Mouse (Mus musculus): Measurements from ENCODE around the gene Pcp4l1.

GRCm38 (mm10) chr1:171224857-171225256 lies 28.8 kb upstream of the Pcp4l1 start, which contains the start of gene Apoa2:
- TF ChIP-seq CTCF (IDR thresholded peaks at IDR 0.05; ENCODE audit: insufficient read depth, low read length) (no peak), POLR2A (IDR thresholded peaks at IDR 0.05; ENCODE audit: borderline replicate concordance, extremely low read depth, low read depth, low read length) (no peak)

Data from lung, adult 2 months (tissue).